Mouse (Mus musculus) liver, embryonic 14.5 days (tissue): ENCODE measurements around the gene Tshr.
A peak's percentile ranks its signal among the peaks of the same experiment; 100 is the strongest.

Experiments used
- CTCF ChIP-seq: IDR thresholded peaks from 2 replicates; pipeline ENCODE4 v1.5.1; 2016; ENCODE audit warnings: antibody characterized with exemption, low read depth, control low read depth
- EP300 ChIP-seq: IDR thresholded peaks from 2 replicates; pipeline ENCODE4 v1.6.1; 2016; ENCODE audit warnings: antibody characterized with exemption, low read depth

DNA sequence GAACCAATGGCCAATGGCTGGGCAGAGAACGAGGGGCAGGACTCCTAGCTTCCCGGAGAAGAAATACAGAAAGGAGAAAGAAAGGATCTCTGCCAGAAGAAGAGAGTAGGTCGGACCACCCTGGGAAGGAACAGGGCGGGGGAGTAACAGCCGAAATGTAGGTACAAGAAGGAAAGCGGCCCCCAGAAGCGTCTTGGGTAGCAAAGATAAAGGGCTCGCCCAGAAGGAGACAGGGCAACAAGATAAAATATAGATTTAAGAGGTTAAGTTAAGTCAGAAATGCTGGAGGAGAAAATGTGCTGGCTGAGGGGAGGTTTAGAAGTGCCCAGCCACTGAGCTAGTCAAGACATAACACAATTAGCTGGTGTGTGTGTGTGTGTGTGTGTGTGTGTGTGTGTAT, 30.6 kb upstream of the Tshr start:
- TF ChIP-seq EP300 (peak; percentile 77), CTCF (no peak)
